Mouse (Mus musculus) cerebellum, adult 8-10 months (tissue): Measurements from ENCODE around the gene Fah.
A peak's percentile ranks its signal among the peaks of the same experiment; 100 is the strongest.

ENCODE experiments used
- DNase-seq: peaks from one replicate; pipeline ENCODE4 v3.0.0; 2022

The Fah gene

GRCm38 (mm10) chr7:84606293-84606749 lies at the start of gene Fah:
Gene Fah, minus strand, starts transcription at chr7:84606722.
- peak; percentile 43 for DNase-seq

GRCm38 (mm10) chr7:84652740-84653139 lies 46.2 kb upstream of the Fah start:
- no peak for DNase-seq

- DNase-seq, result no peak
Observed at GRCm38 (mm10) chr7:84651987-84652321, 45.4 kb upstream of the Fah start.

GRCm38 (mm10) chr7:84651303-84651986 lies 44.9 kb upstream of the Fah start:
- DNase-seq, result no peak

GRCm38 (mm10) chr7:84649016-84649415 lies 42.5 kb upstream of the Fah start:
- no peak for DNase-seq

GRCm38 (mm10) chr7:84646256-84646655 lies 39.7 kb upstream of the Fah start:
- no peak for DNase-seq

GRCm38 (mm10) chr7:84643270-84643998 lies 36.9 kb upstream of the Fah start:
- DNase-seq, result no peak

- DNase-seq, result no peak
Observed at GRCm38 (mm10) chr7:84642159-84642928, 35.8 kb upstream of the Fah start.

GRCm38 (mm10) chr7:84636939-84637338 lies 30.4 kb upstream of the Fah start:
- no peak for DNase-seq

GRCm38 (mm10) chr7:84631878-84632277 lies 25.4 kb upstream of the Fah start:
- no peak for DNase-seq

GRCm38 (mm10) chr7:84623718-84624117 lies 17.2 kb upstream of the Fah start:
- no peak for DNase-seq

- no peak for DNase-seq
Observed at GRCm38 (mm10) chr7:84620956-84621355, 14.4 kb upstream of the Fah start.

- DNase-seq, result peak; percentile 25
Observed at GRCm38 (mm10) chr7:84618951-84619350, 12.4 kb upstream of the Fah start.

GRCm38 (mm10) chr7:84612445-84612844 lies 5.9 kb upstream of the Fah start:
- no peak for DNase-seq

GRCm38 (mm10) chr7:84611609-84612008 lies 5.1 kb upstream of the Fah start:
- no peak for DNase-seq

GRCm38 (mm10) chr7:84605704-84606292 lies 724 bp downstream of the Fah start:
- DNase-seq, result peak; percentile 67

GRCm38 (mm10) chr7:84605033-84605687 lies 1.4 kb downstream of the Fah start:
- DNase-seq, result no peak

- DNase-seq, result no peak
Observed at GRCm38 (mm10) chr7:84604501-84604900, 2.0 kb downstream of the Fah start.

- DNase-seq, result no peak
Observed at GRCm38 (mm10) chr7:84601331-84601730, 5.2 kb downstream of the Fah start.

GRCm38 (mm10) chr7:84600631-84601030 lies 5.9 kb downstream of the Fah start:
- DNase-seq, result no peak

GRCm38 (mm10) chr7:84596633-84597032 lies 9.9 kb downstream of the Fah start:
- no peak for DNase-seq

- DNase-seq, result no peak
Observed at GRCm38 (mm10) chr7:84596002-84596401, 10.5 kb downstream of the Fah start.

GRCm38 (mm10) chr7:84594917-84595303 lies 11.6 kb downstream of the Fah start:
- no peak for DNase-seq
